Comparison of ENCODE assay signal across 28 mouse cellular contexts in genomic region chr4:97905826-97906225, GRCm38 (mm10).
A peak's percentile ranks its signal among the peaks of the same experiment; 100 is the strongest.
DNase-seq lines count a peak whose midpoint lies in the region; ATAC-seq and TF ChIP-seq lines count a peak whose summit lies in the region.
"Had no signal": no experiment of that assay in that cellular context is flagged by ENCODE, and none has a peak within 500 bp of the region (broad histone marks: within the 10 kb centered on the region; RNA-seq: fewer than 3 reads in every experiment).

No protein-coding gene starts in this region.

- H3K9me3 ChIP-seq in forebrain, embryonic 13.5 days (replicated peaks), result no peaks in the 10 kb centered on the region
- H3K9me3 ChIP-seq in forebrain, embryonic 11.5 days (ENCODE audit: control insufficient read depth, low read length), result no peaks in the 10 kb centered on the region
- H3K9me3 ChIP-seq in lung, postnatal 0 days (ENCODE audit: low read length), result no peaks in the 10 kb centered on the region
- H3K9me3 ChIP-seq in forebrain, embryonic 14.5 days (replicated peaks; ENCODE audit: control insufficient read depth, low read length), result no peaks in the 10 kb centered on the region
- H3K9me3 ChIP-seq in kidney, embryonic 15.5 days (replicated peaks), result no peaks in the 10 kb centered on the region
- H3K9me3 ChIP-seq: embryonic facial prominence, embryonic 12.5 days; heart, embryonic 13.5 days; hindbrain, embryonic 15.5 days; neural tube, embryonic 12.5 days had no signal

- no peak for DNase-seq in forebrain, embryonic 11.5 days (ENCODE audit: low spot score)
- peak; percentile 44 for DNase-seq in lung, postnatal 0 days (ENCODE audit: low spot score)
- no peak for DNase-seq in lung, postnatal 25 days (ENCODE audit: low spot score)
- peak; percentile 85 for DNase-seq in forebrain, embryonic 14.5 days (ENCODE audit: low spot score)
- DNase-seq in right cerebral cortex, adult 2 months (ENCODE audit: low spot score in 2 of 2), result no peak
- DNase-seq: adrenal gland, postnatal 25 days; cerebellum, adult 2 months; cerebellum, postnatal 25 days; gastrocnemius, postnatal 25 days; heart, adult 2 months; heart, postnatal 10 days; kidney, adult 11 months; kidney, postnatal 36 days; liver; lung, adult 2 months; lung, postnatal 14 days; right cerebral cortex, postnatal 14 days; thymus, postnatal 4 days had no signal

- H3K4me1 ChIP-seq in forebrain, embryonic 13.5 days, result peaks cover 61% of the 10 kb centered on the region
- H3K4me1 ChIP-seq in forebrain, embryonic 11.5 days (replicated peaks; ENCODE audit: control insufficient read depth, insufficient read depth, low read length), result 0 out of 2 replicates have a peak, but pooled peaks cover 2% of the 10 kb centered on the region
- H3K4me1 ChIP-seq in lung, postnatal 0 days (ENCODE audit: insufficient read depth, low read depth, low read length), result peaks cover 11% of the 10 kb centered on the region; the same call in 1 of the 2 replicates
- peaks cover 39% of the 10 kb centered on the region for H3K4me1 ChIP-seq in forebrain, embryonic 14.5 days (ENCODE audit: control insufficient read depth, insufficient read depth, low read length)
- H3K4me1 ChIP-seq in kidney, embryonic 15.5 days, result no peaks in the 10 kb centered on the region

- TF ChIP-seq CTCF in lung, postnatal 0 days (IDR thresholded peaks at IDR 0.05), result no peak

- H3K27ac ChIP-seq in forebrain, embryonic 13.5 days, result no peak overlapping the region
- H3K27ac ChIP-seq in forebrain, embryonic 11.5 days (ENCODE audit: low read depth, low read length), result no peak overlapping the region
- no peak overlapping the region for H3K27ac ChIP-seq in lung, postnatal 0 days (ENCODE audit: low read length)
- H3K27ac ChIP-seq in forebrain, embryonic 14.5 days (ENCODE audit: low read depth, low read length), result no peak overlapping the region
- H3K27ac ChIP-seq in kidney, embryonic 15.5 days, result no peak overlapping the region
- H3K27ac ChIP-seq: embryonic facial prominence, embryonic 12.5 days; hindbrain, embryonic 15.5 days; liver, embryonic 14.5 days; neural tube, embryonic 12.5 days had no signal

- no peaks in the 10 kb centered on the region for H3K27me3 ChIP-seq in forebrain, embryonic 13.5 days
- no peaks in the 10 kb centered on the region for H3K27me3 ChIP-seq in forebrain, embryonic 11.5 days (ENCODE audit: control insufficient read depth, insufficient read depth, low read length)
- no peaks in the 10 kb centered on the region for H3K27me3 ChIP-seq in lung, postnatal 0 days (replicated peaks; ENCODE audit: insufficient read depth, low read length)
- no peaks in the 10 kb centered on the region for H3K27me3 ChIP-seq in forebrain, embryonic 14.5 days (replicated peaks; ENCODE audit: control insufficient read depth, insufficient read depth, low read length)
- H3K27me3 ChIP-seq in kidney, embryonic 15.5 days, result no peaks in the 10 kb centered on the region
- H3K27me3 ChIP-seq: embryonic facial prominence, embryonic 12.5 days; heart, embryonic 13.5 days; hindbrain, embryonic 15.5 days; neural tube, embryonic 12.5 days had no signal

- H3K4me3 ChIP-seq in forebrain, embryonic 13.5 days, result no peak overlapping the region
- no peak overlapping the region for H3K4me3 ChIP-seq in forebrain, embryonic 11.5 days (ENCODE audit: low read depth, low read length)
- H3K4me3 ChIP-seq in lung, postnatal 0 days (ENCODE audit: low read depth, low read length), result no peak overlapping the region
- no peak overlapping the region for H3K4me3 ChIP-seq in forebrain, embryonic 14.5 days (ENCODE audit: low read depth, low read length)
- no peak overlapping the region for H3K4me3 ChIP-seq in kidney, embryonic 15.5 days (replicated peaks)
- H3K4me3 ChIP-seq: embryonic facial prominence, embryonic 12.5 days; heart, adult 2 months; heart, embryonic 13.5 days; hindbrain, embryonic 15.5 days; myocyte; neural tube, embryonic 12.5 days had no signal

- ATAC-seq in forebrain, embryonic 13.5 days, result peak; percentile 44; the same call in 1 of the 2 replicates
- no peak for ATAC-seq in forebrain, embryonic 11.5 days (replicated peaks; ENCODE audit: low FRiP score)
- no peak for ATAC-seq in lung, postnatal 0 days
- ATAC-seq in forebrain, embryonic 14.5 days, result 0 out of 2 replicates have a peak, but pooled peaks have one; percentile 8
- no peak for ATAC-seq in kidney, embryonic 15.5 days (replicated peaks; ENCODE audit: low FRiP score)
- ATAC-seq: inflammation-experienced regulatory T-cells, adult 6 months had no signal

- H3K4me2 ChIP-seq in forebrain, embryonic 13.5 days, result no peak overlapping the region
- H3K4me2 ChIP-seq in forebrain, embryonic 11.5 days (ENCODE audit: low read depth, low read length, severe bottlenecking), result no peak overlapping the region
- no peak overlapping the region for H3K4me2 ChIP-seq in lung, postnatal 0 days (replicated peaks; ENCODE audit: low read depth, low read length)
- no peak overlapping the region for H3K4me2 ChIP-seq in forebrain, embryonic 14.5 days (ENCODE audit: low read length)
- no peak overlapping the region for H3K4me2 ChIP-seq in kidney, embryonic 15.5 days
- H3K4me2 ChIP-seq: embryonic facial prominence, embryonic 12.5 days; heart, embryonic 13.5 days; hindbrain, embryonic 15.5 days; midbrain, embryonic 11.5 days; neural tube, embryonic 12.5 days had no signal

- WGBS in forebrain, embryonic 13.5 days, result 16% methylated on average over 4 of the region's 4 CpGs
- WGBS in forebrain, embryonic 11.5 days, result 44% methylated on average over 4 of the region's 4 CpGs
- 57% methylated on average over 4 of the region's 4 CpGs for WGBS in lung, postnatal 0 days
- WGBS in forebrain, embryonic 14.5 days, result 6% methylated on average over 4 of the region's 4 CpGs
- WGBS in kidney, embryonic 15.5 days, result 73% methylated on average over 4 of the region's 4 CpGs

- H3K9ac ChIP-seq in forebrain, embryonic 13.5 days, result no peak overlapping the region
- H3K9ac ChIP-seq in forebrain, embryonic 11.5 days (ENCODE audit: low read length), result no peak overlapping the region
- H3K9ac ChIP-seq in lung, postnatal 0 days (replicated peaks; ENCODE audit: low read depth), result no peak overlapping the region
- no peak overlapping the region for H3K9ac ChIP-seq in forebrain, embryonic 14.5 days (ENCODE audit: low read length)
- H3K9ac ChIP-seq in kidney, embryonic 15.5 days, result no peak overlapping the region
- H3K9ac ChIP-seq: embryonic facial prominence, embryonic 12.5 days; heart, embryonic 13.5 days; hindbrain, embryonic 15.5 days; liver, embryonic 14.5 days; neural tube, embryonic 12.5 days had no signal

- TF ChIP-seq EP300 in lung, postnatal 0 days (IDR thresholded peaks at IDR 0.05), result no peak

- no peaks in the 10 kb centered on the region for H3K36me3 ChIP-seq in forebrain, embryonic 13.5 days (ENCODE audit: poor library complexity, severe bottlenecking)
- no peaks in the 10 kb centered on the region for H3K36me3 ChIP-seq in forebrain, embryonic 11.5 days (ENCODE audit: control insufficient read depth, insufficient read depth, low read length)
- H3K36me3 ChIP-seq in lung, postnatal 0 days (ENCODE audit: insufficient read depth, low read length), result no peaks in the 10 kb centered on the region
- H3K36me3 ChIP-seq in forebrain, embryonic 14.5 days (ENCODE audit: control insufficient read depth, insufficient read depth, low read length), result no peaks in the 10 kb centered on the region
- no peaks in the 10 kb centered on the region for H3K36me3 ChIP-seq in kidney, embryonic 15.5 days
- H3K36me3 ChIP-seq: embryonic facial prominence, embryonic 12.5 days; hindbrain, embryonic 15.5 days; neural tube, embryonic 12.5 days had no signal

Comparison
In these comparisons a context has a peak if more than half of its experiments do, and no peak if none do; other contexts are left out.
1. ATAC-seq: peak in forebrain, embryonic 13.5 days (single experiment) and forebrain, embryonic 14.5 days (single experiment); none in forebrain, embryonic 11.5 days (single experiment), lung, postnatal 0 days (single experiment) and kidney, embryonic 15.5 days (single experiment).
2. DNase-seq: peak in lung, postnatal 0 days (single experiment) and forebrain, embryonic 14.5 days (single experiment); none in forebrain, embryonic 11.5 days (single experiment), lung, postnatal 25 days (single experiment) and right cerebral cortex, adult 2 months (0 of 2).